Mouse (Mus musculus) lung, embryonic 14.5 days (tissue): ENCODE results near the gene Ppp1r1c. TPM values are rescaled to one million over a fixed set of nuclear protein-coding genes. Genes with fewer than 3 reads are reported as not detected.

ENCODE experiments used
- ATAC-seq: fragments of 200-750 bp; cut with Nextera tagmentation; 2 replicates; pipeline ENCODE4 v1.8.0; 2017; ENCODE audit warnings: mild to moderate bottlenecking, moderate TSS enrichment, moderate library complexity; ENCODE audit not compliant: insufficient read depth
- DNase-seq: peaks from one replicate; pipeline ENCODE4 v3.0.0-alpha.2; 2015
- H3K27ac ChIP-seq: fragments of 300-500 bp; sonication (generic); 2 replicates; pipeline ENCODE4 v1.5.1; 2014; ENCODE audit warnings: low read depth, mild to moderate bottlenecking, moderate library complexity
- H3K27me3 ChIP-seq: fragments of 300-500 bp; sonication (generic); 2 replicates; pipeline ENCODE4 v1.6.1; 2014; ENCODE audit warnings: low read length, control low read depth; ENCODE audit not compliant: insufficient read depth
- H3K36me3 ChIP-seq: fragments of 300-500 bp; sonication (generic); 2 replicates; pipeline ENCODE4 v1.6.1; 2014; ENCODE audit warnings: control low read depth; ENCODE audit not compliant: insufficient read depth
- H3K4me1 ChIP-seq: fragments of 300-500 bp; sonication (generic); 2 replicates; pipeline ENCODE4 v1.6.1; 2014; ENCODE audit warnings: antibody characterized with exemption, control low read depth; ENCODE audit not compliant: insufficient read depth
- H3K4me2 ChIP-seq: fragments of 300-500 bp; sonication (generic); 2 replicates; pipeline ENCODE4 v1.6.1; 2014; ENCODE audit warnings: mild to moderate bottlenecking
- H3K4me3 ChIP-seq: fragments of 300-500 bp; sonication (generic); 2 replicates; pipeline ENCODE4 v1.5.1; 2014; ENCODE audit warnings: low read depth, low read length
- H3K9ac ChIP-seq: fragments of 300-500 bp; sonication (generic); 2 replicates; pipeline ENCODE4 v1.6.1; 2014
- H3K9me3 ChIP-seq: fragments of 300-500 bp; sonication (generic); 2 replicates; pipeline ENCODE4 v1.6.1; 2016; ENCODE audit warnings: low read depth, low read length, control low read depth
- CTCF ChIP-seq: IDR thresholded peaks from 2 replicates; pipeline ENCODE4 v1.5.1; 2016; ENCODE audit warnings: antibody characterized with exemption, low read depth
- WGBS: fragments of 180-500 bp; shearing (Covaris S2); extraction: QIAGEN DNeasy Blood & Tissue Kit; methylation state at CpG from one replicate; pipeline ENCODE4 v1.1.7; 2014; 5-methylcytosine and 5-hydroxymethylcytosine counted together
- polyA plus RNA-seq: library from polyadenylated mRNA; unstranded; fragments of >200 nt; fragmentation: Nextera tagmentation; extraction: Ambion mirVana; gene quantifications from 2 replicates; pipeline ENCODE4 v1.2.1, GENCODE M21; 2014

The Ppp1r1c gene
- polyA plus RNA-seq, 1 experiment from 2014 or later, result not detected

GRCm38 (mm10) chr2:79677663-79678257 is 29.8 kb upstream of the Ppp1r1c start:
- 43% methylated on average over 1 of the region's 1 CpGs for WGBS
- no peak for TF ChIP-seq CTCF
- Histone ChIP-seq H3K4me3 (no peak overlapping the region), H3K9ac (no peak overlapping the region), H3K4me1 (no peaks in the 10 kb centered on the region), H3K9me3 (no peaks in the 10 kb centered on the region), H3K27ac (no peak overlapping the region), H3K4me2 (no peak overlapping the region), H3K36me3 (peaks cover 8% of the 10 kb centered on the region; the same call in 1 of the 2 replicates), H3K27me3 (no peaks in the 10 kb centered on the region)
- ATAC-seq (no peak), DNase-seq (no peak)

GRCm38 (mm10) chr2:79681672-79682071 is 25.9 kb upstream of the Ppp1r1c start:
- Histone ChIP-seq H3K4me1 (no peaks in the 10 kb centered on the region), H3K4me3 (no peak overlapping the region), H3K27me3 (no peaks in the 10 kb centered on the region), H3K27ac (no peak overlapping the region), H3K4me2 (no peak overlapping the region), H3K9ac (no peak overlapping the region), H3K9me3 (no peaks in the 10 kb centered on the region), H3K36me3 (no peaks in the 10 kb centered on the region)
- ATAC-seq (no peak), DNase-seq (no peak)
- TF ChIP-seq CTCF, result no peak
- WGBS, result 43% methylated on average over 4 of the region's 4 CpGs

- 95% methylated on average over 4 of the region's 4 CpGs for WGBS
- no peaks in the 10 kb centered on the region for H3K4me1 ChIP-seq
- no peak overlapping the region for H3K4me2 ChIP-seq
- DNase-seq (no peak), ATAC-seq (no peak)
- no peaks in the 10 kb centered on the region for H3K27me3 ChIP-seq
- no peaks in the 10 kb centered on the region for H3K36me3 ChIP-seq
- TF ChIP-seq CTCF, result no peak
- no peak overlapping the region for H3K4me3 ChIP-seq
- no peak overlapping the region for H3K9ac ChIP-seq
- H3K27ac ChIP-seq, result no peak overlapping the region
- H3K9me3 ChIP-seq, result no peaks in the 10 kb centered on the region
Measured at GRCm38 (mm10) chr2:79683258-79683657, 24.3 kb upstream of the Ppp1r1c start.

- Histone ChIP-seq H3K27me3 (no peaks in the 10 kb centered on the region), H3K9me3 (no peaks in the 10 kb centered on the region), H3K27ac (no peak overlapping the region), H3K9ac (no peak overlapping the region), H3K4me1 (no peaks in the 10 kb centered on the region), H3K4me3 (no peak overlapping the region), H3K4me2 (no peak overlapping the region), H3K36me3 (no peaks in the 10 kb centered on the region)
- no peak for TF ChIP-seq CTCF
- ATAC-seq (no peak), DNase-seq (no peak)
- WGBS, result 36% methylated on average over 3 of the region's 3 CpGs
Measured at GRCm38 (mm10) chr2:79690838-79691237, 16.7 kb upstream of the Ppp1r1c start.

GRCm38 (mm10) chr2:79695190-79695589 is 12.4 kb upstream of the Ppp1r1c start:
- DNase-seq (no peak), ATAC-seq (no peak)
- no peaks in the 10 kb centered on the region for H3K27me3 ChIP-seq
- 87% methylated on average over 4 of the region's 4 CpGs for WGBS
- no peak overlapping the region for H3K4me2 ChIP-seq
- no peak for TF ChIP-seq CTCF
- H3K4me3 ChIP-seq, result no peak overlapping the region
- no peaks in the 10 kb centered on the region for H3K36me3 ChIP-seq
- H3K9me3 ChIP-seq, result no peaks in the 10 kb centered on the region
- no peaks in the 10 kb centered on the region for H3K4me1 ChIP-seq
- H3K9ac ChIP-seq, result no peak overlapping the region
- no peak overlapping the region for H3K27ac ChIP-seq

- DNase-seq (no peak), ATAC-seq (no peak)
- Histone ChIP-seq H3K9ac (no peak overlapping the region), H3K27me3 (no peaks in the 10 kb centered on the region), H3K4me2 (no peak overlapping the region), H3K4me3 (no peak overlapping the region), H3K27ac (no peak overlapping the region), H3K9me3 (no peaks in the 10 kb centered on the region), H3K4me1 (no peaks in the 10 kb centered on the region), H3K36me3 (no peaks in the 10 kb centered on the region)
- no peak for TF ChIP-seq CTCF
- WGBS, result 88% methylated on average over 12 of the region's 12 CpGs
Measured at GRCm38 (mm10) chr2:79695939-79696338, 11.6 kb upstream of the Ppp1r1c start.

- H3K4me1 ChIP-seq, result no peaks in the 10 kb centered on the region
- no peak for TF ChIP-seq CTCF
- DNase-seq (no peak), ATAC-seq (no peak)
- H3K4me2 ChIP-seq, result no peak overlapping the region
- WGBS, result 72% methylated on average over 10 of the region's 10 CpGs
- H3K27ac ChIP-seq, result no peak overlapping the region
- no peak overlapping the region for H3K4me3 ChIP-seq
- H3K36me3 ChIP-seq, result no peaks in the 10 kb centered on the region
- no peaks in the 10 kb centered on the region for H3K27me3 ChIP-seq
- no peak overlapping the region for H3K9ac ChIP-seq
- H3K9me3 ChIP-seq, result no peaks in the 10 kb centered on the region
Measured at GRCm38 (mm10) chr2:79696478-79697230, 10.9 kb upstream of the Ppp1r1c start.
